Mouse (Mus musculus): ENCODE measurements around the gene Coro1c.

The Coro1c gene

DNA sequence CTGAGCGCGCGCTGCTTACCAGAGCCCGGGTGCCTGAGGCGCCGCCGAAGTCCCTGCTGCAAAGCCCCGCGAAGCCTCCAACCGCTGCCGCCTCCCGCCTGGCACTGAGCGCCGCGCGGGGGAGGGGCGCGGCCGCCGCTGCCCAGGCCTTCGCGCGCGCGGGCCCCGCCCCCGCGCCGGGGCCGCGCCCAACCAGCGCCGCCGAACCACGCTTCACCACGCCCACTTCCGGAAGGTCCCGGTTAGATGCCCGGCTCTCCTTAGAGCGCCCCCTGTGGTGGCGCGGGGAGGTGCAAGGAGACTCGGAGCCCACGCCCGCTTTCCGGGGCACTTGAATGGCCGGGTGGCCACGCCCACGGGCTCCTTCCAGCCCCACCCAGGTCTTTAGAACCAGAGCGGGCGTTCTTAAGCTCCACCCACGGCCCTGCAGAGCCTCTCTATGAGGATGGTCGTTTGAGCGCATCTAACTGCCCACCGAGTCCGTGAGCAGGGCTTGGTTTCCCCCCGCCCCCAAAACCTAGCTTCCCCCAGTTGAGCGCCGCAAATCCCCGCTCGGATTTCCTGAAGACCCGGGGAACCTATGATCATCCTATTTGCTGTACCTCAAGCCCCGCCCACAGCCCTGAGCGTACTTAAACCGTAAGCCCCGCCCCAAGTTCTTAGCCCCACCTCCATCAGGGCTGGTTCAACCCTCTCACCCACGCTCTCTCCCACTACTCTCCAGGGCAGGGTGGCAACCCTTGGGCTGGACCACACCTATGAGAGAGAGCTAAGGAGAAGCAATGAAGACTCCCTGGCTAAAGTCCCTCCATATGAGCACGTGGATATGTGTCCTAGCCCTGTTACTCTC is at the start of gene Coro1c:
TSS of gene Coro1c (minus strand) at position 167 of the 850 bp plus-strand sequence.
- in situ Hi-C loops (cut with MboI, MseI) = no loop called here

DNA sequence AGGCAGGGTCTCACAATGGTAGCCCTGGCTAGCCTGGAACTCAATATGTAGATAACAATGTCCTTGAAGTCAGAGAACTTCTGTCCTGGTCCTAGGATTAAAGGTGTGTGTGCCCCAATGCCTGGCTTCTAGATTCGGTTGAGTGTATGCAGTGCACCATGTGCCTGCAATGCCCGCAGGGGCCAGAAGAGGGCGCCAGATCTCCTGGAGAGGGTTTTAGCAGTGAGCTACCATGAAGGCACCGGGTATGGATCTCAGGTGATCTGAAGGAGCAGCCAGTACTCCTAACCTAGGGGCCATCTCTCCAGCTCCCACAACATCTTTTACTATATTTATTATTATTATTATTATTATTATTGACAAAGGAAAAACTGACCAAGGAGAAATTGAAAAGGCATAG is 48.0 kb upstream of the Coro1c start:
- in situ Hi-C loops (cut with MboI, MseI) = no loop called here

GRCm38 (mm10) chr5:113955691-113956090 is 47.1 kb upstream of the Coro1c start:
- in situ Hi-C loops (cut with MboI, MseI) = no loop called here

DNA sequence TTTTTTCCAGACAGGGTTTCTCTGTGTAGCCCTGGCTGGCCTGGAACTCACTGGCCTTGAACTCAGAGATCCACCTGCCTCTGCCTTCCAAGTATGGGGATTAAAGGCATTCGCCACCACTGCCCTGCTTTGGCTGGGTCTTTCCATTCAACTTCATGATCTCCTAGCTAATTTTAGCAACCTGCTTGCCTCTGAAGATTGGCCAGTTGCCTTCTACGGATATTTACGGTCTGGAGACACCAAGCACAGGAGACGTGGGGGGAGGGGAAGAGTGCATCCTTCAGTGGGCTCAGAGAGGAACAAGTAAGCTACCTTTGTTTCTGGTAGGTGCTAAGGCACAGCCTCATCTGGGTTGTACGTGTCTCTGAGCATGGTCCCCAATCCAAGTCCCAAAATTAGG is 46.7 kb upstream of the Coro1c start:
- in situ Hi-C loops (cut with MboI, MseI) = no loop called here

DNA sequence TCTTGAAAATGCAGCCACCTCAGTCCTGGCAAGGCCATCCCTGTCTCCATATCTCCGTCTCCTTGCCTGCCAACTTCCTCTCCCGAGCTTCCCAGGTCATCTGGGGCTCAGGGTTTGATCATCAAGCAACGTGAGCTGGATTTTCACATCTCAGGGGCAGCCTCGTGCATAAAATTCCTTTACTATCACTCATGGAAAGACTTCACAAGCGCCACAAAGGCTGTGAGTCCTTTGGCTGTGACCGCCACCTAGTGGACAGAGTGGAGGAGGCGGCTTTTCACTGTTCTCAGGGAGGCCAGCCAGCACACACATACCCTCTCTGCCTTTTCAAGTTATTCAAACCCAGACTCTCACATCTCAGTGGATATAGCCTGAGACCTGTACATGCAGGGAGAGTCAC is 45.9 kb upstream of the Coro1c start:
- in situ Hi-C loops (cut with MboI, MseI) = no loop called here

- in situ Hi-C loops (cut with MboI, MseI) = no loop called here
Measured at GRCm38 (mm10) chr5:113952519-113952918, 44.0 kb upstream of the Coro1c start.

DNA sequence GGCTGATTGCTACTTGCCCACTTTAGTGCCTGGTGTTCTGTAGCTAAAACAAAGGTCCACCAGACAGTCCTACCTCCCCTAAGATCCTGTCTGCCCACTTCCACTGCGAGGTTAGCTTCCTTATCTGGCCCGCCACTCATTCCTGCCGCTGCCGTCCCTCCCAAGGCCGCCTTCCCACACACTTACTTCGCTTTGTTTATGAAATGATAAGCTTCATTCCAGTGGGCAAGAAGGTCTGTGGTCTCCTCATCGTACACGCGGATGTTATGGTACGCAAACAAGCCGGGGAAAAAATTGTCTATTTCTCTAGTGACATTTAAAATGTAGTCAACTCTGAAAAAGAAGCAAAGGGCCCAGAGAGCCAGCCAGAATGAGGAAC is 43.1 kb upstream of the Coro1c start:
- in situ Hi-C loops (cut with MboI, MseI) = no loop called here

GRCm38 (mm10) chr5:113950786-113951692 is 42.5 kb upstream of the Coro1c start:
- in situ Hi-C loops (cut with MboI, MseI) = no loop called here

GRCm38 (mm10) chr5:113950133-113950532 is 41.6 kb upstream of the Coro1c start:
- in situ Hi-C loops (cut with MboI, MseI) = no loop called here

DNA sequence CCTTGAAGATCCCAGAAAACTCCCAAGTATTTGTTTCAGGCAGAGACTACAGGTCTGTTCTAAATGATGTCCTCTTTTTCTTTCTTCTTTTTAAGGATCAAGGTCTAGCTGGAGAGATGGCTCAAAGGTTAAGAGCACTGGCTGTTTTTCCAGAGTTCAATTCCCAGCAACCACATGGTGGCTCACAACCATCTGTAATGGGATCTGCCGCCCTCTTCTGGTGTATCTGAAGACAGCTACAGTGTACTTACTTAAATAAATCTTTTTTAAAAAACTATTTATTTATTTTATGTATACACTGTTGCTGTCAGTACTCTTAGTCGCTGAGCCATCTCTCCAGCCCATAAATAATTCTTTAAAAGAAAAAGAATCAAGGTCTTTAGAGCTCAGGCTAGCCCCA is 38.7 kb upstream of the Coro1c start:
- in situ Hi-C loops (cut with MboI, MseI) = no loop called here

DNA sequence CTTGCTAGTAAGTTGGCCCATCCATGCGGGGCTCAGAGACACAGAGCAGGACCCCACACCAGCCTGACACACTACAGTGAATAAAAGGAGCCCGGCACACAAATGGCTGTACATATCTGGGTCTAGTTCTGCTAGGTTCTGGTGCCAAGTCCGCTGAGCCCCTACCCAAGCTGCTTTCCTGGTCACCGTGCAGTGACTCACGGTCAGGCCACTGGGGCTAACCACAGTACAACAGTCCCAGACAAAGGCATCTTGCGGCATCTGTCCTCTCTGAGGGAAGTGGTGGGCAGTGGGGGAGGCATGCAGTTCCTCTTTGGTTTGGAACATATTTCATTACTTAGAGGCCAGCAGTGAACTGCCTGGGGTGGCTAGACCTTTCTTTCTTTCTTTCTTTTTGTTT is 36.6 kb upstream of the Coro1c start:
- in situ Hi-C loops (cut with MboI, MseI) = no loop called here

GRCm38 (mm10) chr5:113943328-113943727 is 34.8 kb upstream of the Coro1c start:
- in situ Hi-C loops (cut with MboI, MseI) = no loop called here

DNA sequence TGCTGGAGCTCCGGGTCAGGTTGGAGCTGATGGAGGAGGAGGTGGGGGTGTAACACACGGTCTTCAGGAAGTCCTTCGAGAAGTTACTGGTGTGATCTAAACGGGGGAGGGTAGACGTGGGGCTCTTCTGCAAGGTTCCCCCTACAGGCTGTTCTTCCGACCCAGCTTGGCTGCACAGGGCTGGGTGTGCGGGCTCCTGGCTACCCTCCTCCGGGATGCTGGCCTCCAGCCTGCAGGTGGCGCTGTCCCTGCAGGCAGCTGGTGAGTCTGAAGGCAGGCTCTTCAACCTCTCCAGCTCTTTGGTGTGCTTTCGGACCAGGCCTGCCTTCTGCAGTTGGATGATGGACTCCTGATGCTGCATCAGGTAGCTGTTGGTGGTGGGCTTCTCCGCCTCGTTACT is 34.0 kb upstream of the Coro1c start:
- in situ Hi-C loops (cut with MboI, MseI) = no loop called here

GRCm38 (mm10) chr5:113939263-113939900 is 30.8 kb upstream of the Coro1c start:
- in situ Hi-C loops (cut with MboI, MseI) = no loop called here

DNA sequence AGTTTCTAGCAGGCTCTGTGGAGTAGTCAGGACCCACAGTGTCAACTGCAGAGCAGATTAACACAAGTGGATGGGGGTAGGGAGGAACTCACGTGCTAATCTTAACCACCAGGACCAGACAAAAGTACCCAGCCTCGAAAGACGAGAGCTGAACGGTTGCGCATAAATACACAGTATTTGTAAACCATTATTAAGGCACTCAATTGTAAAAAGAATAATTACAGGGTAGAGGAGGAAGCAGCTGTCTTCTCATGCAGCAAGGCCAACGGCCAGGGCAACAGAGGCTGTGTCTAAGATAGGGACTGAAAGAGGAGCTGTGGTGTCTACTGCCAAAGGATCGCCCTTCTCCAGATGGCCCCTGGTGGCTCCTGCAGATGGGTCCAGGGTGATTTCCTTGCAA is 29.1 kb upstream of the Coro1c start:
- in situ Hi-C loops (cut with MboI, MseI) = no loop called here

- in situ Hi-C loops (cut with MboI, MseI) = loop anchor here (5.0 kb wide), 1 partner anchor 82 kb away; no protein-coding TSS in a partner anchor
Measured at GRCm38 (mm10) chr5:113933889-113934288, 25.3 kb upstream of the Coro1c start.

DNA sequence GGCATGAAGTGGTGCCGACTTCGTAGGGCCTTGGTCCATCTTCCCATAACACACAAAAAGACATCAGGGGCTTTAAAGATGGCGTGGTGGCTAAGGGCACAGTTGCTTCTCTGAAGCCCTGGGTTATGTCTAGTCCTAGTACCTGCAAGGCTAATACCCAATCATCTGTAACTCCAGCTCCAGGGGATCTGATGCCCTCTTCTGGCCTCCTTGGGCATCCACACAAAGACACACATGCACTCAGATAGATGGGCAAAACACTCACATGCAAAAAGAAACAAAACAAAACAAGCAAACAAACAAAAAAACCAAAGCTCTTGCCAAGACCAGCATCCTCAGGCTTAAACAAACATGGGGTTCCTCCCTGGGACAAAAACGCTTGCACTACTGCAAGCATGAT is 24.9 kb upstream of the Coro1c start:
- in situ Hi-C loops (cut with MboI, MseI) = loop anchor here (5.0 kb wide), 1 partner anchor 81 kb away; no protein-coding TSS in a partner anchor

- in situ Hi-C loops (cut with MboI, MseI) = loop anchor here (5.0 kb wide), 1 partner anchor 80 kb away; no protein-coding TSS in a partner anchor
Measured at GRCm38 (mm10) chr5:113932310-113932709, 23.8 kb upstream of the Coro1c start.

GRCm38 (mm10) chr5:113930648-113931609 is 22.4 kb upstream of the Coro1c start:
- in situ Hi-C loops (cut with MboI, MseI) = loop anchor here (5.0 kb wide), 1 partner anchor 79 kb away; no protein-coding TSS in a partner anchor

- in situ Hi-C loops (cut with MboI, MseI) = loop anchor here (5.0 kb wide), 1 partner anchor 78 kb away; no protein-coding TSS in a partner anchor
Measured at GRCm38 (mm10) chr5:113929950-113930647, 21.5 kb upstream of the Coro1c start.

Data from T-helper 1 cell (primary cell).